Mouse (Mus musculus): ENCODE measurements around the gene Cntn2. TPM values are rescaled to one million over a fixed set of nuclear protein-coding genes. Genes with fewer than 3 reads are reported as not detected.

The Cntn2 gene
- polyA plus RNA-seq, 1 experiment from 2014 or later, result 67.5 TPM

DNA sequence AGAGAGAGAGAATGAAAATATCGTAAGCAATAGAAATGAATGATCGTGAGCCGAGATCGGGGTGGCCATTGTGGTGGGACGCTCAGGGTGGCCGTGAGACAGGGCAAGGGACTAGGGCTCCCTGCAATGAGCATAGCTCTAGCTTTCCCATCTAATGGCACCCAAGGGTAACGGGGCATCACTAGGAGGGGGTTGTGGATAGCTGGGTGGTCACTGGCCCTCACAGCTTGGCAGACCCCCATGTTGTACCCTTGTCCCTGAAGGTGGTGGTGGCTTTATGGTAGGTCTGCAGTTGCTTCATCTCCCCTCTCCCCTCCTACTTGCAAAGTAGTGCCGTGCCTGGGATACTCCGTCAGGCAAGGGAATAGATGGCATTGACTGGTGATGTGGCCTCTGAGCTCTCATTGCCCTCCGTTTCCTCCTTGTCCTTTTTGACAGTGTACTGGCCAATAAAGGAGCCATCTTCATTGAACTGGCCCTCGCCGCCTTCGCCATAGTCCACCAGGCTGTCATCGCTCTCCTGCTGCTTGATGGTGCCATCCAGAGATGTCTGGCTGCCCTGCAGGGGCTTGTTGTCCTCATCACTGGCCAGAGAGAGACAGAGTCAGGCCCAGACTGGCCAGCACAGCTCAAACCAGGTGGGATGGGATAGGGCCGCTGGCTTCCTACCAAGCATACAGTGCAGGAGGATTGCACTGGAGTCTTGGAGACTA is 27.2 kb upstream of the Cntn2 start:
- H3K9ac ChIP-seq, result 0 out of 2 replicates have a peak overlapping the region, but pooled peaks have one; percentile 5
- peak overlapping the region; percentile 79 for H3K27ac ChIP-seq
- H3K36me3 ChIP-seq, result peaks cover 30% of the 10 kb centered on the region
- H3K4me2 ChIP-seq, result no peak overlapping the region
- no peaks in the 10 kb centered on the region for H3K9me3 ChIP-seq
- no peak overlapping the region for H3K4me3 ChIP-seq
- H3K27me3 ChIP-seq, result no peaks in the 10 kb centered on the region
- no peak for ATAC-seq (ENCODE audit: low FRiP score)
- H3K4me1 ChIP-seq (replicated peaks), result peaks cover 46% of the 10 kb centered on the region
- 90% methylated on average over 15 of the region's 15 CpGs for WGBS

DNA sequence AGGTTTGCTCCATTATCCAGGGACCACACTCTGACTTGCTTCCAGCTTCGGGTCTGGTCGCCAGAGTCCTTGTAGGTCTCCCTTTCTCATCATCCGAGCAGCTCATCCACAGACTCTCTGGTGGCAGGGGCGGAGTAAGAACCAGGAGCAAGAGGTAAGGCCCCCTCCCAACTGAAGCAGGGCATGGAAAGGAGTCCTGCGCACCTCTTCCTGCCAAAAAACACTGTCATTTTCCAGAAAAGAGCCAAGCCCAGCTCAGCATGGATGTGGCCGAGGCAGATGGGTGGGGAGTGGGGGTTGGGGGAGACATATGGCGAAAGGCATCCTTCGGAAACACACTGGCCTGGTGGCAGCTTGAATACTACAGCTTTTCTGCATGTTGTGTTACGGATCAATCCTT is 26.5 kb upstream of the Cntn2 start:
- H3K36me3 ChIP-seq, result peaks cover 30% of the 10 kb centered on the region
- no peak for ATAC-seq (ENCODE audit: low FRiP score)
- H3K4me1 ChIP-seq (replicated peaks), result peaks cover 49% of the 10 kb centered on the region
- H3K27ac ChIP-seq, result peak overlapping the region; percentile 79
- H3K9me3 ChIP-seq, result no peaks in the 10 kb centered on the region
- no peaks in the 10 kb centered on the region for H3K27me3 ChIP-seq
- no peak overlapping the region for H3K4me2 ChIP-seq
- WGBS, result 66% methylated on average over 9 of the region's 9 CpGs
- no peak overlapping the region for H3K4me3 ChIP-seq
- 0 out of 2 replicates have a peak overlapping the region, but pooled peaks have one; percentile 2 for H3K9ac ChIP-seq

DNA sequence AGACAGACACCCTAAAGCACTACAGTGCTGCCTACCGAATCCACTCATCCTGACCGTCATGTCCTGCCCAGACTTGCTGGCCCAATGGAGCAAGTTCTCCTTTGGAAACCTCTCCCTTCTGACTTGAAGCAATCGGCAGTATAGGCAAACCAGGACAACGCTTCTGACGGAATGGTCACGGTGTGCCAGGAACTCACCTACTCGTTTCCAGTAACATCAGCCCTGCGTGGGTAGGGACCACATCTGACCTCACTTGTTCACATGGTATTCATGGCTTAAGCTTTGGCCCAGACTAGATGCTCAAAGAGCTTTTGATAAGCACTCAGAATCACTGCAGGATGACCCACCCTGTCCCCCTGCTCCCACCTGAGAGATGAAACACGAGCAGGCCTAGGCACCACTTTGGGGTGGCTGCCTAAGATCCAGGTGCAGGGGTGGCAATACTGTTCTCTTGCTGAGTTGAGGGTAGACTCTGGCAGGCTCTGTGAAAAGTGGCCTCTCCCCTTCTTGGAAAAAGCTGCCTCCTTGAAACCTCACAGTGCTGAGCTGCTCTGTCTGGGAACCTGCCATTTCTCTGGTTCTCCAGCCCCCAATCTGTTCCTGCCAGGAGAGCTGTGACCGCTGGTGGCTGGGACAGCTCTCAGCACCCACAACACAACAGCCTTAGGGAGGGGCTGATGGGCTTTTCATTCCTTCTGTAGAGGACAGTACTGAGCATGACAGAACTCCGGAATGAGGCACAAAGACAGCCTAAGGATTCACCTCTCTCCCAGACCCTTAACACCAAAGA is 24.5 kb upstream of the Cntn2 start:
- peaks cover 18% of the 10 kb centered on the region for H3K36me3 ChIP-seq
- H3K4me1 ChIP-seq (replicated peaks), result peaks cover 55% of the 10 kb centered on the region
- 82% methylated on average over 11 of the region's 11 CpGs for WGBS
- H3K9me3 ChIP-seq, result no peaks in the 10 kb centered on the region
- H3K27me3 ChIP-seq, result no peaks in the 10 kb centered on the region
- H3K27ac ChIP-seq, result peak overlapping the region; percentile 6; the same call in 1 of the 2 replicates
- no peak overlapping the region for H3K9ac ChIP-seq
- H3K4me2 ChIP-seq, result no peak overlapping the region
- no peak overlapping the region for H3K4me3 ChIP-seq
- no peak for ATAC-seq (ENCODE audit: low FRiP score)

DNA sequence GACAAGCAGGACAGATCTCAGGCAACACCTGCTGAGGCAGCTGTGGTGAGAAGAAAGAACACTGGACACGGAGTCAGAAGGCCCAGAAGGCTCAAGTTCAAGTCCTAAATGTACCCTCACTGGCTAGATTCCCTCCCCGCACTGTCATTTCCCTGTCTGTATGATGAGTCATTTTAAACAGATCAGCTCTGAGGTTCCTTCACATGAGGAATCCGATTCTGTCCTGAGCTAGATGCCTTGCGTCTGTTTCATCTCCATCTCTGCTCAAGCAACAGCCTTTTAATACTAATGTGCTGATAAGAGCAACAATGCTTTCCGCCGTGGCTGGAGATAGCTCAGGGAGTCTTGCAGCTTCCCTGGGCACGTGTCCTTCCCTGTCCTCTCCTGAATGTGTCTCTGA is 22.7 kb upstream of the Cntn2 start:
- H3K36me3 ChIP-seq, result peaks cover 6% of the 10 kb centered on the region; the same call in 1 of the 2 replicates
- no peak overlapping the region for H3K9ac ChIP-seq
- H3K4me2 ChIP-seq, result no peak overlapping the region
- no peak for ATAC-seq (ENCODE audit: low FRiP score)
- peak overlapping the region; percentile 45 for H3K27ac ChIP-seq
- H3K4me3 ChIP-seq, result no peak overlapping the region
- H3K9me3 ChIP-seq, result no peaks in the 10 kb centered on the region
- 63% methylated on average over 7 of the region's 7 CpGs for WGBS
- no peaks in the 10 kb centered on the region for H3K27me3 ChIP-seq
- peaks cover 73% of the 10 kb centered on the region for H3K4me1 ChIP-seq (replicated peaks)

DNA sequence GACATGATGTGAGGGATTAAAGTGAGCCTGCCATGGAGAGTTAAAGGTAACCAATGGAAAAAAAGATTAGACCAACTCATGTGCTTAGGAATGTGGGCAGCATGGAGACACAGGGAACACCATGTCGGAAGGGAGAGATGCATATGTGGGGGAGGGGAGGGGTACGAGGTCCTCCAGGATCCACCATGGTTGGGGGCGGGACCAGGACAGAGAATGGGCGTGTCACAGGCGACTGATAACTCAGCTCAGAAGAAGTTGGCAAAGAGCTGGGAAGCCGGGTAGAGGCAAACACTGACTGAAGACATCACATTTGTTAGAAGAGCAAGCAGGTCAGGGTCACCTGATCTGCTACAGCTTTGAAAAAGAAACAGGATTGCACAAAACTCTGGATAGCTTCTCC is 21.9 kb upstream of the Cntn2 start:
- no peak overlapping the region for H3K9ac ChIP-seq
- no peaks in the 10 kb centered on the region for H3K9me3 ChIP-seq
- no peaks in the 10 kb centered on the region for H3K27me3 ChIP-seq
- no peak overlapping the region for H3K27ac ChIP-seq
- 29% methylated on average over 6 of the region's 6 CpGs for WGBS
- H3K4me2 ChIP-seq, result no peak overlapping the region
- H3K36me3 ChIP-seq, result peaks cover under 1% of the 10 kb centered on the region; the same call in 1 of the 2 replicates
- ATAC-seq (ENCODE audit: low FRiP score), result no peak
- no peak overlapping the region for H3K4me3 ChIP-seq
- H3K4me1 ChIP-seq (replicated peaks), result peaks cover 75% of the 10 kb centered on the region

DNA sequence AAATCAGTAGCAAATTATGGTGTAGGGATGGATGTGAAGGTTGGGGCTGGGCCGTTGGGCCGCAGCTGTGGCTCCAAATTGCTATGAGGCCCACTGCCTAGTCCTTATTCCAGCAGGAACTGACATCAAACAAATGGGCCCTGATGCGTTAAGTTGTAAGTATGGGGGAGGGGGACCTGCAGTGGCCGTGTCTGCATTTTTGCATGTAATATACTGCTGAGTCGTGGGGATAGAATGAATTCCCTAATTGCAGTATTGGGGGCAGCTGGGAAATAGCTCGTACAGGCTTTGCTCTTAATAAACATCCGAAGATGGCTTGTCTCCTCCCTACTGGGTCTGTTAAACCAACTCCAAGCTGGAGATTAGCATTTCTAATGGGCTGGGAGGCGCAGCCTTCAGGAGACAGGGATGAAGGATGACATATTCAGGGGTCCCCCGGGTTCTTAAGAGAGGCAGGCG is 19.3 kb upstream of the Cntn2 start:
- Histone ChIP-seq H3K9ac (no peak overlapping the region), H3K4me2 (no peak overlapping the region), H3K27ac (peak overlapping the region; percentile 90), H3K36me3 (no peaks in the 10 kb centered on the region), H3K9me3 (no peaks in the 10 kb centered on the region), H3K4me1 (replicated peaks) (peaks cover 88% of the 10 kb centered on the region), H3K27me3 (no peaks in the 10 kb centered on the region), H3K4me3 (no peak overlapping the region)
- peak; percentile 40 for ATAC-seq (ENCODE audit: low FRiP score)
- 12% methylated on average over 10 of the region's 10 CpGs for WGBS

DNA sequence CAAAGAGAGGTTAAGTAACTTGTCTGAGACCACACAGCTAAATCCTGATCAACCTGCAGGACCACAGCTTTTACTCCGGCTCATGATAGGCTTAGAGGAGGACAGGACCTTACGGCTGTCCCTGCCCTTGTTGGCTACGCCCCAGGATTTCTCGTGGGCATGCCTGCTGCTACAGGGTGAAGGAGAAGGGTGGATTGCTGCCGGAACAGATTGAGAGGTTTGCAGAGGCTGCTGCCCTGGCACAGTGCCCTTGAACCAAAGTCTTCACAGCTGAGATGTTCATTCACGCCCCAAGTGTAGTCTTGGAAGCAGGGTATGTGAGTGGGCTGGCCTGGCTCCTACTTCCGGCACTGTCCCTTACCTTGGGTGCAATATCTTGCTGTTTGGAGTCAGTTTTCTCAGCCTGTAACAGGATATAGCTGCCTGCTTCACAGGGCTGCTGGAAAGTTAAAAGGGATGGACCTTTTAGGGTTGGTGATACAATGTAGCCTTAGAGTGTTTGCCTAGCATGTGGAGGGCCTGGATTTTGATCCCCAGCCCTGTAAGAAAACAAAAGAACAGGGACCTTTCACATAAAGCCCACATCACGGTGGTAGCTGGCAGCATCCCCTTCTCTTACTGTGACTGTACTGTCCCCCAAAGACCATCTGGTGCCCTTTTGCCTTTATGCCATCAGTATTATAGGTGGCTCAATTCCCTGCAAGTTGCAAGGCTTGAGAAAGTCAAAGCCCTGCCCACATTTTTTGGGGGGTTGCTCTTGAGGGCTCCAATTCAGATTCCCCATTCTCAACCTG is 18.0 kb upstream of the Cntn2 start:
- H3K9ac ChIP-seq, result no peak overlapping the region
- H3K4me2 ChIP-seq, result no peak overlapping the region
- no peak for ATAC-seq (ENCODE audit: low FRiP score)
- 53% methylated on average over 8 of the region's 8 CpGs for WGBS
- H3K9me3 ChIP-seq, result no peaks in the 10 kb centered on the region
- H3K4me1 ChIP-seq (replicated peaks), result peaks cover 80% of the 10 kb centered on the region
- no peaks in the 10 kb centered on the region for H3K36me3 ChIP-seq
- H3K27me3 ChIP-seq, result no peaks in the 10 kb centered on the region
- H3K27ac ChIP-seq, result peak overlapping the region; percentile 90
- no peak overlapping the region for H3K4me3 ChIP-seq

DNA sequence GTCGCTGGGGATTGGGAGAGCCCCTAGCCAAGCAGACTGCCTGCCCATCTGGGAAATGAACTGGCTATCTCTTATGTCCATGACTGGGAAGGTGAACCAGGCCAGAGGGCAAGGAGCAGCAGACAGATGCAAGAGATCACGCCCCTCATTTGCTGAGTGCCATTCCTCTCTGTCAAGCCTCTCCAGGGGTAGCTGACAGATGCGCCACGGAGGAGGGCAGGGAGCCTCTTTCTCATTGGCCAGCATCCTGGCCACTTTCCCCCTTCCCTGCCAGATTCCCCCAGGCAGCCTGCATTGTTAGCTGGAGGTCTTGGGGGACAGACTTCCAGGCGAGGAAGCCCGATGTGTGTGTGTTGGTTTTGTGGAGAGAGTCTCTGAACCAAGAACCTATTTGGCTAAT is 16.0 kb upstream of the Cntn2 start:
- 6% methylated on average over 6 of the region's 6 CpGs for WGBS
- Histone ChIP-seq H3K4me2 (no peak overlapping the region), H3K9ac (peak overlapping the region; percentile 9; the same call in 1 of the 2 replicates), H3K4me3 (no peak overlapping the region), H3K4me1 (replicated peaks) (peaks cover 64% of the 10 kb centered on the region), H3K27me3 (no peaks in the 10 kb centered on the region), H3K9me3 (no peaks in the 10 kb centered on the region), H3K27ac (peak overlapping the region; percentile 90), H3K36me3 (no peaks in the 10 kb centered on the region)
- ATAC-seq (ENCODE audit: low FRiP score), result peak; percentile 17; the same call in 1 of the 2 replicates

DNA sequence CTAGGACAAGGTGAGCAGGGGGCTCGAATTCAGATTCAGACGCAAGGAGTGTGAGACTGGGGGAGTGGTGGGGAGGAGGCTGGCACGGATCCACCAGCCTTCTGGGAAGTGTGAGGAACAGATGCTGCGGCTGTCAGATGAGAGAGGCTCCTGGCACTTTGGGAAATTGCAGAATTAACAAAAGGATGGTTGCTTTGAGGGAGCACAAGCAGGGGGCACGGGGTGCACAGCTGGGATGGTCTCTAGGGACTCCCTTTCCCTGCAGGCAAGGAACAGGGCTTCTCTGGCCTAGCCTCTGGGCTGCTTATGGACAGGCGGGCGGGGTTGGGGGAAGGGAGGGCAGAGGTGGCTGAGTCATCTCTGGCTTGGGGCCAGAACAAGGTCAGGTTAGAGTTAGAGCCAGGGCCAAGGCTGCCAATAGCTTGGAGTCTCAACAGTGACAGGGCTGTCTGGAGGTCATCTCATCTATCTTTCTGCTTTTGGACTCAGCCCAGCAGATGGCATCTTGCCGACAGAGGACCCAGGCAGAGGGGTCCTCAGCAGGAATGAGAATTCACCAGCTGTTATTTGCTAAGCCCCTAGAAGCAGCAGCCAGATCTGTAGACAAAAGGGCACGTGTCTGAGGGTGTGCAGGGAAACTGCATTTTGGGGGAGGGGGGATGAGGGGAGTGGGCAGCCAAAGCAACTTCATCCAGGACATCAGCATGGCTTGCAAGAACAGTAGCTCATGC is 15.0 kb upstream of the Cntn2 start:
- ATAC-seq (ENCODE audit: low FRiP score), result peak; percentile 68
- no peaks in the 10 kb centered on the region for H3K36me3 ChIP-seq
- 11% methylated on average over 9 of the region's 9 CpGs for WGBS
- no peaks in the 10 kb centered on the region for H3K9me3 ChIP-seq
- no peak overlapping the region for H3K4me3 ChIP-seq
- H3K4me2 ChIP-seq, result no peak overlapping the region
- H3K27me3 ChIP-seq, result no peaks in the 10 kb centered on the region
- peak overlapping the region; percentile 9; the same call in 1 of the 2 replicates for H3K9ac ChIP-seq
- H3K27ac ChIP-seq, result peak overlapping the region; percentile 90
- H3K4me1 ChIP-seq (replicated peaks), result peaks cover 58% of the 10 kb centered on the region

DNA sequence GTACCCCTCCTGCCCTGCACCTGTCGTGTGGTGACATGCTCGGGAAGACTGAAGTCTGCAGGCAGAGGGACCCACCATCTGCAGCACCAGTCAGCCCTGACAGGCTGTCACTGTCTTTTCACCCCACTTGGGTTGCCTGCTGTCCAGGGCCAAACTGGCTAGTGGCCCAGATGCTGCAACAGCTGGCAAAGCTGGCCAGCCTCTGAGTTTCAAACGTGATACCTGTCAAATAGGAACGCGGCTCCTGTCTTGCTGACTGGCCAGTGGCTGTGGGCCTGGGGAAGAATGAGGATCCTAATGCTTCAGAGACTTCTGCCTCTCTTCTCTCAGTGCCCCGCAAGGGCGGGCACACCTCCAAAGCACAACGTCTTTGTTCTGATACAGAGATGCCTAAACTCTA is 733 bp upstream of the Cntn2 start:
- Histone ChIP-seq H3K4me3 (no peak overlapping the region), H3K4me2 (no peak overlapping the region), H3K9me3 (no peaks in the 10 kb centered on the region), H3K4me1 (replicated peaks) (peaks cover 48% of the 10 kb centered on the region), H3K27me3 (peaks cover 38% of the 10 kb centered on the region), H3K9ac (no peak overlapping the region), H3K27ac (peak overlapping the region; percentile 19; the same call in 1 of the 2 replicates), H3K36me3 (no peaks in the 10 kb centered on the region)
- peak; percentile 26; the same call in 1 of the 2 replicates for ATAC-seq (ENCODE audit: low FRiP score)
- 68% methylated on average over 8 of the region's 8 CpGs for WGBS

DNA sequence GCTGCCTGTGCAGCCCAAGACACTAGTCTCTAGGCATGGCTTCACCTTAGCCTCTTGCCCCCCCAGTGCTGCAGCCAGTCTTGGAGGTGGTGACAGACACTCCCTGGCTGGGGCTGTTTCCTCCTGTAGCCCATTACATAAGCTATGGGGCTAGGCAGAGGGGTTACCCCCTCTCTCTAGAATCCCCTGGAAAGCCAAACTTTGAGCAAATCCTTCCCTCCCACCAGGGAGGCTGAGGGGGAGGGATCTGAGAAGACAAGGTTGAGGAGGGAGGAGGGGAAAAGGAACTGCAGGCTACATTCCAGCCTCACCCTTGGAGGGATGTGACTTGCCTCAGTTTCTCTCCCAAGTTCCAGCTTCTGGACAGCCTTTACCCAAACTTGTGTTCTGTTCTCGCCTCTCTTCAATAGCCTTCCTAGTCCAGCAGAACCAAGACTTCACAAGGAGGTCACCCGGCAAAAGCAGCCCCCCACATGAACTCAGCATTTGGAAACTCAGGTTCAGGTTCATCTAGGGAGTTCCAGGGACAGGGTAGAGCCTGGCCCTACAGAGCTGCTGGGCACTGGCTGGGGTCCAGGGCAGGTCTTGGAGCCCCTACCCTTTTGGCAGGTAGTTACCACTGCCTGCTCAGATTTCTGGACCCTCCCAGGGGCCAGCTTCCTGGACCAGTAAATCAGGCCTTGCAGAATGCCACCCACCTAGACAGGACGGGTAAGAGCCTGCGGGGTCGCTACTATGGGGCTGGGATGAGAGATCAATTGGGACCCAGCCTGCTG is 1.0 kb downstream of the Cntn2 start:
- H3K4me3 ChIP-seq, result peak overlapping the region; percentile 51
- peak overlapping the region; percentile 68 for H3K4me2 ChIP-seq
- no peaks in the 10 kb centered on the region for H3K9me3 ChIP-seq
- peak; percentile 22 for ATAC-seq (ENCODE audit: low FRiP score)
- H3K9ac ChIP-seq, result peak overlapping the region; percentile 81
- no peaks in the 10 kb centered on the region for H3K36me3 ChIP-seq
- H3K27me3 ChIP-seq, result peaks cover 38% of the 10 kb centered on the region
- peak overlapping the region; percentile 72 for H3K27ac ChIP-seq
- H3K4me1 ChIP-seq (replicated peaks), result peaks cover 62% of the 10 kb centered on the region
- WGBS, result 14% methylated on average over 5 of the region's 5 CpGs

Measured in hindbrain, embryonic 13.5 days (tissue).